21 mouse cellular contexts compared by ENCODE assay signal in the genomic region with DNA sequence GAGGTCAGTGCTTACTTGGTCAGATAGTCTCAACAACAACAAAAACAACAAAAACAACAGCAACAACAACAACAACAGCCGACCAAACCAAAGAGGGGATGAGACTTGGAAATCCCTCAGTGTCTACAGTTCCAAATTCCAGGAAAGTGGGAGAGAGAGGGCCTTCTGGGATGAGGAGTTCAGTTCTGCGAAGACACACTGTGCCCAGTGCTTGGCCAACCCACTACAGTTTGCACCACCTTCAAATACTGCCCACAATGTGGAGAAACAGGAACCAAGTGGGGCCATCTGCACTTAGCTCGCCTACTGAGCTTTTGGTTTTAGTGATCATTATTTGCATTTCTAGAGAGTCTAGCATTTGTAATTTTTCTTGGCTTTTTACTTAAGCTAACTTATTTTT. TPM values are rescaled to one million over a fixed set of nuclear protein-coding genes. Genes with fewer than 3 reads are reported as not detected.
DNase-seq lines count a peak whose midpoint lies in the region; ATAC-seq and TF ChIP-seq lines count a peak whose summit lies in the region.
"Had no signal": no experiment of that assay in that cellular context is flagged by ENCODE, and none has a peak within 500 bp of the region (broad histone marks: within the 10 kb centered on the region; RNA-seq: fewer than 3 reads in every experiment).

No protein-coding gene starts in this region.

- H3K79me2 ChIP-seq in CH12.LX (replicated peaks; ENCODE audit: control insufficient read depth, extremely low read depth, insufficient read depth, poor library complexity, severe bottlenecking) (peaks cover 84% of the 10 kb centered on the region), macrophage (ENCODE audit: inconsistent target) (peaks cover 83% of the 10 kb centered on the region)

- no peak overlapping the region for H3K27ac ChIP-seq in liver, embryonic 15.5 days (replicated peaks)
- H3K27ac ChIP-seq in CH12.LX (ENCODE audit: insufficient read depth, low read depth) (peak overlapping the region; percentile 97), macrophage (peak overlapping the region; percentile 84)
- H3K27ac ChIP-seq: embryonic facial prominence, embryonic 13.5 days; forebrain, embryonic 10.5 days; gastrocnemius, adult 2 months; heart, embryonic 13.5 days; hindbrain, embryonic 15.5 days had no signal

- TF ChIP-seq RAD21 in CH12.LX (IDR thresholded peaks at IDR 0.05; ENCODE audit: low read depth, low read length), result no peak; the same call in 1 of the 2 replicates

- no peaks in the 10 kb centered on the region; the same call in 1 of the 2 replicates for H3K4me1 ChIP-seq in liver, embryonic 15.5 days (replicated peaks)
- H3K4me1 ChIP-seq in CH12.LX (ENCODE audit: control insufficient read depth in 1 of 2, insufficient read depth in 2 of 2), result peaks cover 36 to 76% of the 10 kb centered on the region in 2 experiments

- H3K4me3 ChIP-seq in liver, embryonic 15.5 days (replicated peaks), result no peak overlapping the region
- peak overlapping the region; percentile 68 to 95 (median 81) for H3K4me3 ChIP-seq in CH12.LX (replicated peaks in 1 of 3; ENCODE audit: low read depth in 2 of 3, low read length in 2 of 3, poor library complexity in 1 of 3)
- no peak overlapping the region for H3K4me3 ChIP-seq in macrophage (ENCODE audit: inconsistent target)
- H3K4me3 ChIP-seq: embryonic facial prominence, embryonic 13.5 days; forebrain, embryonic 10.5 days; gastrocnemius, adult 2 months; heart, embryonic 13.5 days; hindbrain, embryonic 15.5 days had no signal

- no peaks in the 10 kb centered on the region for H3K9me3 ChIP-seq in liver, embryonic 15.5 days (replicated peaks)
- H3K9me3 ChIP-seq in CH12.LX (replicated peaks; ENCODE audit: low read length), result no peaks in the 10 kb centered on the region
- H3K9me3 ChIP-seq: embryonic facial prominence, embryonic 13.5 days; forebrain, embryonic 10.5 days; heart, embryonic 13.5 days; hindbrain, embryonic 15.5 days had no signal

- TF ChIP-seq POLR2A in CH12.LX (IDR thresholded peaks at IDR 0.05; ENCODE audit: low read depth, low read length), result peak; percentile 78

- H3K27me3 ChIP-seq in liver, embryonic 15.5 days, result peaks cover 36% of the 10 kb centered on the region
- H3K27me3 ChIP-seq in CH12.LX (replicated peaks), result no peaks in the 10 kb centered on the region

- no peak for TF ChIP-seq CTCF in CH12.LX (conservative IDR thresholded peaks at IDR 0.05 in 1 of 2, IDR thresholded peaks at IDR 0.05 in 1 of 2; ENCODE audit: low read depth in 2 of 2, low read length in 2 of 2)

- H3K4me2 ChIP-seq in liver, embryonic 15.5 days, result 0 out of 2 replicates have a peak overlapping the region, but pooled peaks have one; percentile 11
- peak overlapping the region; percentile 93 for H3K4me2 ChIP-seq in CH12.LX (ENCODE audit: insufficient read depth, low read depth, poor library complexity, severe bottlenecking)
- H3K4me2 ChIP-seq: embryonic facial prominence, embryonic 13.5 days; heart, embryonic 13.5 days; hindbrain, embryonic 15.5 days had no signal

- DNase-seq in liver (no peak), CH12.LX (ENCODE audit: extremely low read depth) (peak; percentile 63)
- DNase-seq in kidney, adult 9 months, result no peak
- no peak for DNase-seq in cerebellum, postnatal 4 days (ENCODE audit: low spot score in 2 of 2)
- DNase-seq: adrenal gland, adult 2 months; adrenal gland, postnatal 25 days; cerebellum, adult 8-10 months; cerebellum, postnatal 14 days; gastrocnemius, adult 2 months; gastrocnemius, postnatal 25 days; heart, adult 11 months; heart, postnatal 36 days had no signal

- 49% methylated on average over 3 of the region's 3 CpGs for WGBS in liver, embryonic 15.5 days (ENCODE audit: insufficient replicate concordance)
- 38% methylated on average over 3 of the region's 3 CpGs for WGBS in macrophage (ENCODE audit: missing documents)

- in situ Hi-C loops in CH12.LX (cut with MboI; ENCODE audit: low pct_ligation_motif_present, low pct_unique_long_range_greater_than_20kb, low sequenced_read_pairs), result loop anchor here (25.0 kb wide), 1 partner anchor 332 kb away; no protein-coding TSS in a partner anchor

- no peak overlapping the region for H3K9ac ChIP-seq in liver, embryonic 15.5 days
- peak overlapping the region; percentile 99 for H3K9ac ChIP-seq in CH12.LX (ENCODE audit: insufficient read depth, low read depth)
- H3K9ac ChIP-seq: embryonic facial prominence, embryonic 13.5 days; heart, embryonic 13.5 days; hindbrain, embryonic 15.5 days had no signal

- no peak for ATAC-seq in liver, embryonic 15.5 days (ENCODE audit: insufficient read depth)
- ATAC-seq in neutrophil, adult 5-6 weeks (ENCODE audit: extremely low read depth, insufficient number of reproducible peaks, low FRiP score, poor library complexity, severe bottlenecking), result peak; percentile 52; the same call in 1 of the 2 replicates
- ATAC-seq in erythroblast, adult 5-6 weeks (replicated peaks; ENCODE audit: low FRiP score, poor library complexity, severe bottlenecking), result no peak
- ATAC-seq: forebrain, embryonic 14.5 days had no signal

- peak; percentile 87 for TF ChIP-seq EP300 in CH12.LX (IDR thresholded peaks at IDR 0.05; ENCODE audit: low read length)

- no peaks in the 10 kb centered on the region for H3K36me3 ChIP-seq in liver, embryonic 15.5 days (replicated peaks)
- H3K36me3 ChIP-seq in CH12.LX (replicated peaks in 1 of 2; ENCODE audit: control insufficient read depth in 1 of 2, insufficient read depth in 1 of 2, low read length in 1 of 2), result peaks cover 3 to 45% of the 10 kb centered on the region in 2 experiments
- no peaks in the 10 kb centered on the region for H3K36me3 ChIP-seq in macrophage (ENCODE audit: inconsistent target)
- H3K36me3 ChIP-seq: embryonic facial prominence, embryonic 13.5 days; forebrain, embryonic 10.5 days; heart, embryonic 13.5 days; hindbrain, embryonic 15.5 days had no signal

- dilution Hi-C loops in CH12.LX (cut with MboI; ENCODE audit: extremely low pct_ligation_motif_present, extremely low pct_unique_long_range_greater_than_20kb, low sequenced_read_pairs), result no loop called here

TF ChIP-seq in CH12.LX, 34 proteins besides CTCF, POLR2A, EP300 and RAD21 (continues in another document):
- peak; percentile 51; the same call in 1 of the 2 replicates for TF ChIP-seq ETS1 (conservative IDR thresholded peaks at IDR 0.05; ENCODE audit: low read depth, low read length)
- peak; percentile 89 for TF ChIP-seq TCF12 (IDR thresholded peaks at IDR 0.05; ENCODE audit: low read depth, low read length)
- no peak for TF ChIP-seq USF1 (IDR thresholded peaks at IDR 0.05; ENCODE audit: low read depth, low read length)
- no peak for TF ChIP-seq HCFC1 (IDR thresholded peaks at IDR 0.05; ENCODE audit: low read depth, low read length)
- TF ChIP-seq ZNF384 (IDR thresholded peaks at IDR 0.05; ENCODE audit: low read depth, low read length), result no peak
- no peak for TF ChIP-seq ZKSCAN1 (IDR thresholded peaks at IDR 0.05; ENCODE audit: borderline replicate concordance, low read depth, low read length)
- TF ChIP-seq TBP (conservative IDR thresholded peaks at IDR 0.05; ENCODE audit: low read depth, low read length), result peak; percentile 88
- TF ChIP-seq JUN (IDR thresholded peaks at IDR 0.05; ENCODE audit: insufficient read depth, low read depth, low read length), result peak; percentile 41; the same call in 1 of the 2 replicates
- peak; percentile 65 for TF ChIP-seq POLR2AphosphoS2 (IDR thresholded peaks at IDR 0.05; ENCODE audit: low read depth, low read length)
- no peak for TF ChIP-seq E2F4 (IDR thresholded peaks at IDR 0.05; ENCODE audit: insufficient replicate concordance, low read depth, low read length)
- peak; percentile 52 for TF ChIP-seq CHD2 (IDR thresholded peaks at IDR 0.05; ENCODE audit: low read length)
- no peak for TF ChIP-seq GABPA (IDR thresholded peaks at IDR 0.05; ENCODE audit: insufficient replicate concordance, low read depth, low read length)
- TF ChIP-seq KAT2A (IDR thresholded peaks at IDR 0.05; ENCODE audit: insufficient replicate concordance, low read length), result 0 out of 2 replicates have a peak, but pooled peaks have one; percentile 6
- no peak for TF ChIP-seq SMC3 (IDR thresholded peaks at IDR 0.05; ENCODE audit: low read depth, low read length)
- peak; percentile 89 for TF ChIP-seq IRF4 (IDR thresholded peaks at IDR 0.05; ENCODE audit: low read depth, low read length)
- TF ChIP-seq MAZ (IDR thresholded peaks at IDR 0.05; ENCODE audit: low read depth, low read length), result no peak
- no peak for TF ChIP-seq NELFE (IDR thresholded peaks at IDR 0.05; ENCODE audit: low read depth, low read length)
- 0 out of 2 replicates have a peak, but pooled peaks have one; percentile 52 for TF ChIP-seq ELF1 (IDR thresholded peaks at IDR 0.05; ENCODE audit: low read depth, low read length)
- TF ChIP-seq MAX (IDR thresholded peaks at IDR 0.05; ENCODE audit: low read length), result peak; percentile 36; the same call in 1 of the 2 replicates
- 0 out of 2 replicates have a peak, but pooled peaks have one; percentile 32 for TF ChIP-seq MAFK (IDR thresholded peaks at IDR 0.05; ENCODE audit: insufficient replicate concordance, low read length)
- 0 out of 2 replicates have a peak, but pooled peaks have one; percentile 33 for TF ChIP-seq BHLHE40 (IDR thresholded peaks at IDR 0.05; ENCODE audit: low read depth, low read length)
- peak; percentile 82 for TF ChIP-seq MEF2A (IDR thresholded peaks at IDR 0.05; ENCODE audit: borderline replicate concordance, low read depth, low read length)
- TF ChIP-seq ZC3H11A (IDR thresholded peaks at IDR 0.05; ENCODE audit: low read depth, low read length), result no peak
- TF ChIP-seq CHD1 (IDR thresholded peaks at IDR 0.05; ENCODE audit: low read depth, low read length), result no peak
- 0 out of 2 replicates have a peak, but pooled peaks have one; percentile 82 for TF ChIP-seq SIN3A (IDR thresholded peaks at IDR 0.05; ENCODE audit: low read length)

RNA-seq across cellular contexts. Expression of gene Tmem154, which starts 3.0 kb away (rescaled TPM):
- polyA plus RNA-seq in liver, embryonic 15.5 days (2015; fragmentation: Nextera tagmentation; extraction: Ambion mirVana), result 2.3 and 2.5 TPM in 2 replicates
- total RNA-seq in CH12.LX (2012; rRNA removed), result 38.6 and 42.8 TPM in 2 replicates
- total RNA-seq in CH12.LX (2014; rRNA removed), result 57.1 and 57.7 TPM in 2 replicates
- polyA plus RNA-seq in CH12.LX (2012; ENCODE audit: insufficient read length, low read depth), result 81.6 and 91.5 TPM in 2 replicates
- 100 to 1,000 TPM in 10 of 26 experiments, 10 to 100 TPM in 11, 1 to 10 TPM in 5; 5.6 to 262 (median 81.4) TPM for total RNA-seq in macrophage (2018; cell fraction: chromatin; rRNA removed)
- 100 to 1,000 TPM in 8 of 26 experiments, 10 to 100 TPM in 18; 34.4 to 131 (median 62.0) TPM for total RNA-seq in macrophage (2018; cell fraction: cytosol; rRNA removed)
- 100 to 1,000 TPM in 6 of 26 experiments, 10 to 100 TPM in 19, 1 to 10 TPM in 1; 9.0 to 177 (median 62.5) TPM for total RNA-seq in macrophage (2018; cell fraction: nucleus; rRNA removed)
- 57.7 to 102 TPM (median 78.1 TPM) in 3 replicates for polyA plus RNA-seq in macrophage (2018)
- 131 and 140 TPM in 2 replicates for total RNA-seq in neutrophil, adult 5-6 weeks (2017)
- total RNA-seq in erythroblast, adult 5-6 weeks (2015; ENCODE audit: low replicate concordance), result 16.9 and 17.3 TPM in 2 replicates
- total RNA-seq in erythroblast, adult 5-6 weeks (2017; ENCODE audit: low replicate concordance), result 9.0 and 18.1 TPM in 2 replicates

Comparison
In these comparisons a context has a peak if more than half of its experiments do, and no peak if none do; other contexts are left out.
1. H3K4me3 ChIP-seq: peak in CH12.LX (3 of 3); none in liver, embryonic 15.5 days (single experiment) and macrophage (single experiment).